Mouse (Mus musculus) frontal cortex, postnatal 14 days (tissue): Measurements from ENCODE around the gene Tle1.

ENCODE experiments used
- DNase-seq, 2 experiments: peaks; one replicate each; pipeline ENCODE4 v3.0.0; 2022; ENCODE audit warnings: low spot score in 2 of 2

The Tle1 gene

DNA sequence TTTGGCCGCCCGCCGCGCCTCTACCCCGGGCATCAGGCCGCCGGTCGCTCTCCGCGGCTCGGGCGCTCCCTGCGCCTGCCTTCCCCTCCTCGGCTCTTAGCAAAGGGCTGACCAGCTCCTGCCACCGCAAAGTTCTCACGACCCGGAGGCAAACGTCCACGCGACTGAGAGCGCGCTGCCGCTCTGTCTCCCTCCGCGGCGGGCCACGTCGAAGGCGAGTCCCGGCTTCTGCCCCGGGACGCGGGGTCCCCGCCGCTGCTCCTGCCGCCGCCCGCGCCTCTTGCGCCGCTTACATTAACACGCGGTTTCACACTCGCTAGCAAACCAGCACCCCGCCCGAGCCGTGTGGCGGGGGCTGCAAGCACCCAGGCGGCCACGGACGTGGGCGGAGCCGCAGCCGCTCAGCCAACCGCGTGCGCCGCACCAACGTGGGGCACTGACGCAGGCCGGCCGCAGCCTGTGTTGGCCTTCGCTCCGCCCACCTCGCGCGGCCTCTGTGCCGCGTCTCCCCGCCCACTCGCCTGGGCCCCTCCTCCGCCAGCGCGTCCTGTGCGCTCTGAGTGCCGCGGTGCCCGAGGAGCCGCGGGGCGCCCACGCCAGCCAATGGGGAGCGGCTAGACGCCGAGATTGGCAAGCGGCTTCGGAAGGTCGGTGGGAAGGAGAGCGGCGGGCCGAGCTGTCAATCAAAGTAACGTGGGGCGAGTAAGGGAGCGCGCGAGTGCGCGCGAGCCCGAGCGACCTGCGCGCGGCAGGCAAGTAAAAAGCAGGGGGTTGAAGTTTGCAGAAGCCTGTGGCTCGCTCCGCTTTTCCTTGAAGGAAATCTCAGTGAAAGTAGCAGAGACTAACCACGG, at the start of gene Tle1:
Gene Tle1 (minus strand): TSS at position 361 of the 851 bp plus-strand sequence.
- peak; percentile 99 for DNase-seq

DNA sequence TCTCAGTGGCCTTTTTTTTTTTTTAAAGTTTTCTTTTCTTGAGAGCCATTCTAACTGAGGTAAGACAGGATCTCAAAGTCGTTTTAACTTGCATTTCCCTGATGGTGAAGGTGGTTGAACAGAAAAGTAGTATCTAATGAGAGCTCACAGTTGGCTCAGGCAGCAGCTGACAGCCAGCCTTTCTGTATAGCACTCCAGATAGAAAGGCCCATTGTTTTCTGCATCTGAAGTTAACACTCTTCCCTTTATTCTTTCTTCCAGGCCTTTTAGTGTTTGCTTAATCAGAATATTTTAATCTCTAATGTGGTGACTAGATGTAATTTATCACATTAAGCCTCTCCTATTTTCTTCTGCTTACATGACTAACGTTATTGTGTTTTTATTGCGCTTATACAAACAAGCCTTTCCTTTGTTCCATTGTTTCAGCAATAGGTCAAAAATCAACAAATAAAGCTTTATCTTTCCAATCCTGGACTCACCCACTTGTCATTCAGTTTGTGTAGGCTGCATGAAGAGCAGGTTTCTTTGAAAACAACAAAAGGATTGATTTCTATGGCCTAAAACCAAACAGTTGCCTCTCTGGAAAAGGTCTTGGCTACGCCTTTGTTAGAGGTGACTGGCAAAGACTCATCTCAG, 33.0 kb upstream of the Tle1 start:
- DNase-seq, result no peak

DNA sequence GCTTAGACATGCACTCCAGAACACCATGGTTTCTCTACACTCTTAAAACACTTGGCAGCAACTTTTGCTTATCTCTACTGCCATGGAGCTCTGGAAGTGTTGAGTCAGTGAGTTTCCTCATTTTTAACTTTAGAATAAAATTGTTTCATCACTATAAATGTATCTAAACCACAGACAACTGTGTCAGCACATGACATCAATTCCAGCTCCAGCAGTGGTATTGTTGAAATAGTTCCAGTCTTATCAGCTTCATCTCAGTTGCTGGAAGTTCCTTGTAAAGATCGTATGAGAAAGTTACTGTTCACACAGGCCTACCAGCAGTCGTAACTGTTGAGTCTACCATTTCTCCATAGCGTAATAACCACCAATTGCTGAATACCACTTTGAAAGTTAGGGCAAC, 31.5 kb upstream of the Tle1 start:
- DNase-seq, result no peak

DNA sequence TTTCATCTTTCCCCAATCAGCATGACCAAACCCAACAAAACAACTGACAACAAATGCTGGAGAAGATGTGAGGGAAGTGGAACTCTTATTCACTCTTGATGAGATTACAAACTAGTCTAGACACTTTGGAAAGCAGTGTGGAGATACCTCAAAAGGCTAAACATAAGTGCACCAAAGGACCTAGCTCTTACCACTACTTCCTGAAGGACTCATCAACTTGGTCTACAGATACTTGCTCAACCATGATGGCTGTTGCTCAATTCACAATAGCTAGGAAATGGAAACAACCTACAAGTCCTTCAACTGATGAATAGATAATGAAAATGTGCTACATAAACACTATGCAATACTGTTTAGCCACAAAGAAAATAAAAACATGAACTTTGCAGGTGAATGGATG, 30.1 kb upstream of the Tle1 start:
- no peak for DNase-seq

DNA sequence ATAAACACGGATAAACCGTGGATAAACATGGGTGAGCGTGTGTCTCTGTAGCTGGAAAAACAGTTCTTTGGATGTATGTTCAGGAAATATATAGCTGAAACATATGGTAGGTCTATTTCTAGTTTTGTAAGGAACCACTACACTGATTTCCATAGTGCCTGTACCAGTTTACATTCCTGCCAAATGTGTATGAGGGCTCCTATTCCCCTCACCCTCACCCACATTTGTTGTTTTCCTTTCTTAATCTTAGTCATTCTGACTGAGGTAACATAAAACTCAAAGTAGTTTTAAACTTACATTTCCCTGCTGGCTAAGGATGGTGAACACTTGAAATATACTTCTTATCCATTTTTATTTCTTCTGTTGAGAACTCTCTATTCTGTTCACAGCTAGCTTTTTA, 20.9 kb upstream of the Tle1 start:
- DNase-seq, result no peak

DNA sequence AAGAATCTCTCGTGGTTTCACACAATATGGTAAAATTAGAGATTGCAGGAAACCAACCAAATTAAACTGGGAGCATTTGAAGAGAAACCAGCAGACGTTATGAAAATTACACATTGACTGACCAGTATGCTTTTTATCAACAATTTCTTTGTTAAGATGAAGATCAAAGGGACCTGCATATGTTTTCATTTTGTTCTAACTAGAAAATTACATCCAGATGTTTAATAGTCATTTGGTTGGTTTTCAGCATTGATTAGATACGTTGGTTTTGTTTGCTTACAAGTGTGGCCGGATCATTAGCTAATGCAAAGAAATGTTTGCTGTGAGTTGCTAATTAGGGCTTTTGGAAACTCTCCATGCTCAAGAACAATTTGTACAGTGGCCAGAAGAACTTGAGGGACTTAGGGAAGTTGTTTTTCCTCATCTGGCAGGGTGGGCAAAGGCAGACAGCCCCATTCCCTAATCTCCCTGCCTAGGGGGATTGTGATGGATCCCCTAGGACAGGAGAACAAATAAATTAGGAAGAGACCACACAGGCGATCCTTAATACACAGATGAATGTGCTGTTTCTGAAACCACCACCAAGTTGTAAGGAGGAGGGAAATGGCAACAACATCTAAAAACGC, 3.8 kb upstream of the Tle1 start:
- no peak for DNase-seq

DNA sequence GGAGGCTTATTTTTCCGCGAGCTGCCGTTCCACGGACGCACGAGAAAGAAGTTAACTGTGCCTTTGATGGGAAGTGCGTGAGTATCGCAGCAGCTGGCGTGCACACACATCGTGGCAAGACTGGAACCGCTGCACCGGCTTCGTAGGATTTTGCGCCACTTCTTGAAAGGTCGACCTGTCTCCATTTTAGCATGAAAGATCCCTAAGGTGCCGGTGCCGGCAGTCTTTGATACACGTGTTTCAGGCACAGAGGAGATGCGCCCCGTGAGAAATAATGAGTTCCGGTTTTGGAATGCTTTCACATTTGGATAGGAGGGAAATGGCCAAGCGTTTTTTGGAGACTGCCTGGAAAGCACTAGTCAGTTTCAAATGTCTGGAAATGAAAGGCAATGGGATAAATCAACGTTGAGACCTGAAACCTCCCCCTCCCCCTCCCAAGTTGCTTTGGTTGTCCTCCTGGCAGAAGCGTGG, 837 bp upstream of the Tle1 start:
- DNase-seq, result peak; percentile 30 to 38

DNA sequence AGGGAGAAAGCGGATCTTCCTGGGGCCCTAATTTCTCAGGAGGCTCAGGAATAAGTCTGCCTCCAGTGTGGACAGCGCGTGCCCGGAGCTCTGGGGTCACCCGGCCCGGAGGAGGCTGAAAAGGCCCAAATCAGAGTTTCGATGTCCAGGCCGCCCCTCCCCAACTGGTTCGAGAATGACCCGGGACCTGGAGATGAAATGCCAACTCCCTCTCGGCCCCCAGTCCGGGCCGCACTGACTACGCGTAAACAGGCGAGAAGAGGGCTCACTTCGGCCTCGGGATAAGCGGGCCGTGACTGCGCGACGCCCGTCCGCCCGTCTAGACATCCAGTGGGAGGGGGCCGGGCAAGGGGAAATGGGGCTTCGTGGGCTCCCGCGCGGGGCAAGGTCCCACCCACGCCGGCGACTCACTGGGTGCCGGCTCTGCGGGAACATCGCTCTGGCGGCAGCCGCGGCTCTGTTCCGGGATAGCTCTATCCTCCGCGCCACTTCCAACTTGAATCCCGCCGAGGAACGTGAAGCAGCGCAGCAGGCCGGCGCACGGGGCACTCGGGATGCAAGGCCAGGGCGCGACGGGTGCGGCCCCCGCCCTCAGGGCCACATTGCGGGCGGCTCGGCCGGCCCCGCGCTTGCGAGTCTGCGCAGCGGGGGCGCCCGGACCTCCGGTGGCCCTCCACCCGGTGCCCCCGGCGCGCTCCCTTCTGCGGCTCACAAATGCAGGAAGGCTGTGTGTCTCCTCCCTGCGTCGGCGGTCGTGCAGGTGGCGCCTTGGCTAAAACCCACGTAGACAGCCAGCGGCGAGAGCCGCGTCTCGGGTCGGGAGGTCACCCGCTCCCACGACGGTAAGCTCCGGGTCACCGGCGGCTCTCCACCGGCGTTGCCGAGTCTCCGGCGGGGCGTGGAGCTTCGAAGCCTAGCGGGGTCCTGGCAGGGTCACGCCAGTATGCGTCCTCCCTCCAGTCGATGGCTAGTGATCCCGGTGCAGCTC, 854 bp downstream of the Tle1 start:
- DNase-seq, result peak; percentile 30 to 36

DNA sequence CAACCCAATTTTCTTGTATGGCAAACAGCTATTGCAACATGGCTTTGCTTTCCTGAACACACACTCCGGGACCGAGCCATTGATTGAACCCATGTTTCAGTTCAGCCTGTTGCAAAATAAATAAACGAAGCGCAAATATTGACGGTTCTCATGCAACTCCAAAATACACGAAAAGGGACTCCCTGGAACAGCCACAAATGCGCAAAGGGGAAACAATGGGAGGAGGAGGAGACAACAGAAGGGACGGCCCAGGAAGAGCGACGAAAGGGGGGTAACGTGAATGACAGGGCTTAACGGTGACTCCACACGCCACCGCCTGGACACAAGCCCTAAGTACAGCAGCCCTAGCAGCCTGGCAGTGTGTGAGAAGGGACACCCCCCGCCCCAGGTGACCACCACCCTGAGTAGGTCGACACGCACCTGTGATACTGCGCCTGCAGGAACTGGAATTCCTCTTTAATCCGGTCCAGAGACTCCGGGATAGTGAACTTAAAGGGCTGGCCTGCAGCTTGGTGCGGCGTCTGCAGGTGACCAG, 1.8 kb downstream of the Tle1 start:
- peak; percentile 57 to 69 for DNase-seq

DNA sequence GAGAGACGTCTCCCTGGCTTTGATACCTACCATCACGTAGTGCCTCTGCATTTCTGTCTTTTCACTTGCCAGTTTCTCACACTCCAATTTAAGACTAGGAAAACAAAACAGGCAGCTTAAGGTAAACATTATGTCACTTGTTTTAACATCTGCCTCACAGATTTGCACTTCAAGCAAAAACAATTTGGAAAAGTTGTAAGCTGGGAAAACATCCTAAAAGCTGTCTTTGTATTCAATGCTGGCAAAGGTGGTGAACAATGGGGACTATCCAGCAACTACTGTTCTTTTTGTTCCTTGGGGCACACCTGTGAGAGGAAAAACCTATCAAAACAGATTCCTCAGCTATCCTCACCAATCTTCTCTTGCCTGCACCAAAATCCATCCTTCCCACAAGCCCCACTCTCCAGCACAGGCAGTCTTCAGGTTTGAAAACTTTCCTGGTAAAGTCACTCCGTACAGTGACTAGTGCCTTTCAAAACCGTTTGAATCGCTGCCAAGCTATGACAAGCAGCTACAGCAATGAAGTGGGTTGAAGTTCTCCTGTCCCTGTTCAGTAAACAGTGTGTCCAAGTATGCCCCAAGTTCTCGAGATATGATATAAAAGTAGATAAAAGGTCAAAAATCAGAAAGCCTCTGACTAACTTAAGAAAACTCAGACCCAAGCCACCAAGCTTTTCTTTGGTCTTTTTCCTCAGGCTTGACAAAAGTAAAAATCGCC, 2.7 kb downstream of the Tle1 start:
- no peak for DNase-seq

DNA sequence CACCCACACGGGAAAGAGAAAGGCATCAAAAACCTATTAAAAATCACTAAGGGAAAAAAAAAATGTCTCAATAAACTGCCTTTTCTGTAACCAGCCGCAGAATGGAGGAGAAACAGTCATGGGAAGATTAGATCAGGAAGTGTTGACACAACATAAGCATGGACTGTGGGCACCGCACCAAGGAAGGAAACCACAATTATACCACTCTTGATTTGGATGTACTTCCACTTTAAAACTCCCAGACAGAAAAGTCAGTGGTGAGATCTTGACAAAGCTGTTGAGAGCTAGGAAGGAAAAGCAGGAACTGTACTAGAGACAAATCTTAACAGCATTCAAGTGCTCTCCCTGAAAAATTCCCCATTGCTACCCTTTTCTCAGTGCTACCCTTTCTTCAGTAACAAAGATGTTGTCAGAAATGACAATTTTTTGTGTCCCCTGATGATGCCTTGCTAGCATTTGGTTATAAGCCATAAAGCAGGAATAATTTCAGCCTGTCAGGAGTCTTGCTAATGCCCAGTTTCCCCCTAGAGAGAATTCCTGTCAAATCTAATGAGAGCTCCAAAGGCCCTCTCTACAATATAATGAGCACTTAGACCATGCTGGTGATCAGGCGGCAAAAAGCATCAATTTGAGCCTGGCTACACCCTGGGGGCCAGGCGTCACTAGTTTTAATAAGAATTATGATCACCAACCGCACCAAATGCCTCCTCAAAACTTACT, 5.4 kb downstream of the Tle1 start:
- no peak for DNase-seq

DNA sequence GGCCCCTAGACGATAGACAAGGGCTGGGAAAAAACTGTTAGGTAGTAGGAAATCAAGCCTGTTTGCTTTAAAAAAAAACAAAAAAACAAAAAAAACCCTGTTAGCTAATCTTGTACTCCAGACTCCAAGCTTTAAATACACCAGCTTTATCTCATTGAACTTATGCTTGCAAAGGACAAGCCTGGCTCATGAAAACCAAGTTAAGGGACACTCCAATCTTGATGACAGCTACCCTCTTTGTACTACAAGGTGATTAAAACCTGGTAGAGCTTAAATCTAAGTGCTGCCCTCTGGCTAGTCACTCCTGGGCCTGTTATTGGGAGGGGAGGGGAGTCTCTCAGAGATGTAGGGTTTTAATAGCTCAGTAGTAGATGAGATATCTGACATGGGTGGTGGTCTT, 7.4 kb downstream of the Tle1 start:
- DNase-seq, result no peak

DNA sequence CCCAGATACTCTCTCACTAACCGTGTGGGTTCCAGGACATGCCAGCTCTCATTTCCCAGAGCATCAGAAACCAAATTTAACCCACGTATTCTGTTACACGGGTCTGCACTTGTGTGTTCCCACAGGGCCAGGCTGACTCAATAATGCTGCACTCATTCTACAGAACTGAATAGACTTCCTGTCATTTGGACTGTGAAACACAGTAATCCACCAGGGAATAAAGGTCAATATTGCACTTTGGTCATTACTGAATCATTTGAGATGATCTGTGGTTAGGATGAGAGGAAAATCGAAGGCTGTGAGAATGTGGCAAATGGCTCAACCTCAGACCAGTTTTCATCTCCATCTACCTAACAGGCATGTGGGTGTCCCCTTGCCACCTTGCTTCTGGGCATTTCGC, 16.2 kb downstream of the Tle1 start:
- no peak for DNase-seq

DNA sequence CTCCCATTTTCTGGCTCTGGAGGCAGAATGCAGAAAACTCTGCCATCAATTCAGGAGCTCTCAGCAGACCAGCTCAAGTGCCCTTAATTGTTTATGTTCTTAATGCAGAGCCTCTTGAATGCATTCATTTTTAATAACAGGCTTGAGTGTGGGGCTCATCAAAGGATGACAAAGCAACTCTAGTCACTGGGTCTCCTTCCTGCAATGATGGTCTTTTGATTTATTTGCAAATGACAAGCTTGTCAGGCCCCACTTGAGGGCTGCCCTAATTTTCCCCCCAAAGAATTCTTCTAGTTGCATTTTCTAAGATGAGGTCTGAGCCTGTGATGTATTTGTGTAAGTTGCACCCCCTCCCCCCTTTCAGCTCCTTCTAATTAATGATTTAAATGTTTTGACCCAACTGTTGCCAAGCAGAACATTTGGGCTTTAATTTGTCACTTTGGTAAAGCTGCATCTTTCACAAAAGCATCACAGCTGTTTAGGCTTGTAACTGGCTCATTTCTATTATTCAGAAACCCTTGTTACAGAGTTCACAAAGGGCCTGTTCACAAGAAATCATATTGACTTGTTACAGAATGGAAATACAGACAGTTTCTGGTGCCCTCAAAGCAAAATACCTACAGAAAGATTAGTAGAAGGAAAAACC, 18.3 kb downstream of the Tle1 start:
- no peak for DNase-seq

DNA sequence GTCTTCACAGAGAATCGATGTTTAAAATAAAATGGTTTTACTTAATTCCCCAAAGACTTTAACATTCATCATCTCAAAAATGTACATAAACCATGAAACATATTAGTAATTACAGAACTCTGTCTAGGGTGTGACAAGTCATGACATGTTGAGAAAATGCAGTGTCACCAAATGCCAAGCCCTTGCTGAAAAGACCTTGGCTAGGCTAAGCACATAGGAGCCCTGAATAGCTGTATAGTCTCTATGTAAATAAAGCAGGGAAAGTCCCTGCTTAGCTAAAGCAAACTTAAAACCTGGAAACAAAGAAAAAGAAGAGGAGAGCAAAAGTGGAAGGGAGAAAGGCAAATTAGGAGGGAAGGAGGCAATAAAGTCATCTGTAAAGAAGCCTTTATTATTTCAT, 24.8 kb downstream of the Tle1 start:
- DNase-seq, result no peak

DNA sequence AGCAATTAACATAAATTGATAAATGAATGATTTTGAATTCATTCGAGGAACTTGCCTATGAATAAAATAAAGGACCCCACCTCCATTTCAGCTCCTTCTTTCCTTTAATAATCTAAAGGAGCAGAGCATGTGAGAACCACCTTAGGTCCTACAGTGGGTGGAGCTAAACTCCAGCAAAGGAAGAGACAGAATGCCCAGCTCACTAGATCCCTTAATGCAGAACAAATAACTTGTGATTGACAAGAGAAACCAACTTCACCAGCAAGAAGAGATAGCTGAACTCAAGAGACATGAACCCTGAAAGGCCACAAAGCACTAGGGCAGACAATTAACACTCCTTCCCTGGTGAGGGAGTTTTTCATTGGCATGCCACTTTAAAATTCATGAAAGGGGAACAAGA, 32.5 kb downstream of the Tle1 start:
- DNase-seq, result no peak

DNA sequence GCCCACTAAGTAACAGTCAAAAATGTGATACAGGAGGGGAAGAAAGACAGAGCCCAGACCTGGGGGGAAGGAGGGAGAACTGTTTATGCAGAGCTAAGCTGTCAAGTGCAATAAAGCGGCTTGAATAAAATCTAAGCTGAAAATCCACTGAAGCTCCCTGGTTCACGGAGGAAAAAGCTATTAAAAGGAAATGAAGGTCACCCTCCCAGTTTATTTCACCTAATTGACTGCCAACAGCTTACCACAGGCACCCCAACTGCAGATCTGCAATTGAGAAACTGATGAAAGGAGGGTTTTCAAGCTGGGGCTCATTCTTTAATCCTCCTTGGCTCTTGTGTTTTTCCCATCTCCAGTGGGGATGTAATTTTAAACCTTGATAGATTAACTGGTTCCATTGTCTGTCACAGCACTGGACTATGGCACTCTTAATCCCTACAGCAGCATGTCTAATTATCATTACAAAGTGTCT, 32.9 kb downstream of the Tle1 start:
- DNase-seq, result no peak

DNA sequence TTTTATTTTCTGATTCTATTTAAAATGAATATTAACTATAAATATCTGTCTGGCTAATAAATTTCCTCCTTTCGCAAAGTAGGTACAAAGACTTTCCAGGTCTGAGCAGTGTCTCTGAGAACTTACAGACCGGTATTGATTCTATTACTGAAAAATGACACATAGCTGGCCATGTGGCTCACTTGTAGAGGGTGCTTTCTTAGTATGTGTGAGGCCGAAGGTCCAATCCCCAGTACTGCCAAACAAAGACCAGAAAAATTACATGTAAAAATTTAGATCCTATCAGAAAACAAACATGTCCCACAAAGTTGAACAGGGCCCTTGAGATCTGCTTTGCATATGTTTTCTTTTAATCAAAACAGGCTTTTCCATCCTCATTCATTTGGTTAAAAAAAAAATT, 33.5 kb downstream of the Tle1 start:
- DNase-seq, result no peak

DNA sequence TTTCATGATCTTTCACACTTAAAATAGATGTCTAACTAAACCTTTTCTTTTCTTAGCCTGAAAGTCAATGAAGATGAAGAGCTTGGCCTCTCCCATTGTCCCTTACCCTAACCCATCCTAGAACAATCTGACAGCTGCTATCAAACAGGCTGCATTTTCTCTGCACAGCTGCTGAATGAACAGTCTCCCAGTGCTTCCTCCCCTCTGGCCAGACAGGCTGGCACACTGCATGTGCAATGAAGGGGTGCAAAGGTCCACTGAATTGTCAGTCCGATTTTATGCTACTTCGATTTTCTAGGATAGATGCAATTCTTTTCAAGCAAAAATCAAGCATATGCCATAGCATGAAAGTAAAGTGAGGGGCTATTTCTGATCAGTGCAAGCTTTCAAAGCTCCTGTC, 34.2 kb downstream of the Tle1 start:
- no peak for DNase-seq
